Mouse (Mus musculus) kidney, adult 2 months (tissue): ENCODE measurements around the gene Cfap299.

Experiments
- CTCF ChIP-seq: fragments of 200-500 bp; conservative IDR thresholded peaks from 2 replicates; pipeline ENCODE4 v1.5.1; 2011; ENCODE audit warnings: low read depth, mild to moderate bottlenecking, control low read depth, low read length, moderate library complexity, mixed read lengths; ENCODE audit not compliant: insufficient read depth, insufficient read length
- POLR2A ChIP-seq: fragments of 200-500 bp; IDR thresholded peaks from one replicate; pipeline ENCODE4 v1.6.1; 2011; ENCODE audit warnings: low read depth, low read length, control low read depth

DNA sequence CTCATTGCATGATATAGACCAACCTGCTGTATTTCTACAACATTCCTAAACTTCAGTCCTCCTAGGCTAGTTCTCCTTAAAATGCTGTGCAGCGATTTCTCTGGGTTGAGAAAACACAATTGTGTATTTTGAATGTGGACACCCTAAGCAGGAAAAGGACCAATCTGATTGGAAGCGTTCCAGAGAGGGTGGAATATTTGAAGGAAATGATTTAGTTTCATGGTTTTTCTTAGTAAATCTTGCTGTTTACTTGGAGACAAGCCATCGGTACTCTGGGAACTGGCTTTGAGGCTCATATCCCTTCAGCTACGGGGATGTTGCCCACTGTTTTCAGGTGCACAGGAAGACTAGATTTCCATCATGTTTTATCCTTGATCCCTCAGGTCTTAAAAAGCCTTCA, 288.3 kb downstream of the Cfap299 start:
- TF ChIP-seq POLR2A (no peak), CTCF (no peak)
